Mouse (Mus musculus): ENCODE measurements around the gene Gramd1b.

Gene Gramd1b

DNA sequence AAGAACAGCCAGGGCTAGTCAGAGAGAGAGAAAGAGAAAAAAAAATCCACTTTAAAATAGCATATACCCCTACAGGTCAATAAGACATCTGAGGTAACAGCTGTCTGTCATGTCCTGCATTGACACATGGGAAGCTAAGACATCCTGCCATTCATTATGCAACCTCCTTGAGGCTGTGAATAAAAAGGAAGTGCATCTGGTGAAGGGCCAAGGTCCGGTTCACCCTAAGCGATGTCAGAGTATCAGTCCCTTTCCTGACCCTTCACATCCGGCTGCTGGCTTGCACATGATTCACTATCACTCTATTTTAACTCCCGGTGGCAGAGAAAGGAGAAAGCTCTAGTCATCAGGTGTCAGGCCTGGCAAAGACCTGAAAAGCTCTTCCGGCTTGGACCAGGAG, 73.7 kb downstream of the Gramd1b start:
- no peak for DNase-seq

DNA sequence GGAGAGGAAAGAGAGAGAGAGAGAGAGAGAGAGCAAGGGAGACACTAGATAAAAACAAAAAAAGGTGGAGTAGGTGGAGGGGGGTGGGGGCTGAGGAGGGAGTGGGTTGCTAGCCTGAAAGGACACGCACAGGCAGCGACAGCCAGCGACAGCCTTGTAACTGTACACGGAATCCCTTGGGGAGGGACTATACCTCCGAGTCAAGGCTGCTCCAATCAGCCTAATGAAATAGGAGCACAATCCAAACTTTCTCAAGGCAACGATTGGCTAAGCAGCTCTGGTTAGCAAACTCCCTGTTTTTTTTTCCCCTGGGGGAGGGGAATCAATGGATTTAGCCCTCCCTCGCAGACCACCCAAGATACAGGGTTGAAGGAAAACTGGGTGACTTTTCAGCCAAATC, 75.0 kb downstream of the Gramd1b start:
- DNase-seq: peak; percentile 44

DNA sequence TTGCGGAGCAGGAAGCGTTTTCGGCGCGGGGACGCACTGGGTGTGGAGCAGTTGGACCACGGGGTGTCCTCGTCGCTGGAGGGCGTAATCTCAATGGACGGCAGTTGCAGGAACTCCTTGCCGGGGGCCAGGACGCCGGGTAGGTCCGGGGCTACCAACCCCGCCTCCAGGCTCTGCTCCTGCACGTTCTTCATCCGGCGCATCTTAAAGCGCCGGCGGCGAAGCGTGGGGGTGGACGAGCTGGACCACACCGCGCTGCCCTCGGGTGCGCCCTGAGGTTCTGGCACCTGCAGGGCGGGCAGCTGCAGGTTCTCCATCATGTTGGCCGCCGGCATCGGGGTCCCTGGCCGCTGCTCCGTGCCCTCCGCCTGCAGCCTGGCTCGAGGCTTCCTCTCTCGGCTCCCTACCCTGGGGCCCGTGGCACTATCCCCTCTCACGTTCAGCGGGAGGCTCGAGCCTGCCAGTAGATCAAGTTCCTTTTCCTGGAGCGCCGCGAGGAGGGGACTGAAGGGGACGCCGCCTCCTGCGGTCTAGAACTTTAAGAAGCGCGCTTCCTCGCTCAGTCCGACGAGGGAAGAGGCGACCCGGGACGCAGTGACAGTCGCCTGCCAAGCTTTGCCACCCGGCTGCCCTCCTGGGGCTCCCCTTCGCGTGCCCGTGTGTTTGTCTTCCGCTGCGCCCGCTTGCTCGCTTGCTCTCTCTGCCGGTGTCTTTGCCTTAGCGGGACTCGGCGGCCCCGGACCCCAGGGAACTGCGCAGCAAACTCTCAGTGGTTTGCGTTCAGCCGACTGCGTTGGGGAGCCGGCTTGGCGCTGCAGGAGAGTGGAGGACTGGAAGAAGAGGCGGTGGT, 75.6 kb downstream of the Gramd1b start:
- peak; percentile 38 for DNase-seq

DNA sequence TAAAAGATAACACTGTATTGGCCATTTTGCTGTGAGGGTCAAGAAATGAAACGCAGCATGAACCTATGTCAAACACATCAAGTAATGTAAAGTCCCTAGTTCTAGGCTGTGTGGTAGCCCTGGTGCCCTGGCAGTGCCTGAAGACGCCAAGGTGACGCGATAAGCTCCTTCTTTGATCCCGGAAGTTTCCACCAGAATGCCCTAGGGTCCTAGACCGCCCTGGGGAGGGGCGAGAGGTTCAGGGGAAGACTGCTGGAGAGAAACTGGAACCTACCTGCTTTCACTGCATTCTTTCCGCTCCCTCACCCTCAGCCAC, 76.2 kb downstream of the Gramd1b start:
- no peak for DNase-seq

DNA sequence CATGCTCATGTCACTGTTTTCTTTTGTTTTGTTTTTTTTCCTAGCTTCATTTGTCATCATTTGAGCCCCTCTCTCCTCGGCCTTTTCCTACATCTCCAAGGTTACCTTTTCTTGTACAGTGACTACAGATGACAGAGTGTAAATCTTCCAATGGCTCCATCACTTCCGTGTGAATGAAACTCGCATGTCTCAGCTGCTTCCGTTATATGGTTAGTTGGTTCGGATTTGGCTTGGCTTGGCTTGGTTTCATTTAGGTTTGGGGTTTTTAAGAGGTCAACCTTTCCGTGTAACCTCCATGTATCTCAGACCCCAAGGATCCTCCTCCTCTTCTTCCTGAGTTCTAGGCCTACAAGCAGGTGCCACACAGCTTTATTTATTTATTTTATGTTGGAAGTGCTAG, 77.3 kb downstream of the Gramd1b start:
- DNase-seq: no peak

GRCm38 (mm10) chr9:40452208-40452607, 79.0 kb downstream of the Gramd1b start:
- no peak for DNase-seq

GRCm38 (mm10) chr9:40450776-40451175, 80.4 kb downstream of the Gramd1b start:
- DNase-seq: no peak

- no peak for DNase-seq
Measured at GRCm38 (mm10) chr9:40450417-40450714, 80.8 kb downstream of the Gramd1b start.

DNA sequence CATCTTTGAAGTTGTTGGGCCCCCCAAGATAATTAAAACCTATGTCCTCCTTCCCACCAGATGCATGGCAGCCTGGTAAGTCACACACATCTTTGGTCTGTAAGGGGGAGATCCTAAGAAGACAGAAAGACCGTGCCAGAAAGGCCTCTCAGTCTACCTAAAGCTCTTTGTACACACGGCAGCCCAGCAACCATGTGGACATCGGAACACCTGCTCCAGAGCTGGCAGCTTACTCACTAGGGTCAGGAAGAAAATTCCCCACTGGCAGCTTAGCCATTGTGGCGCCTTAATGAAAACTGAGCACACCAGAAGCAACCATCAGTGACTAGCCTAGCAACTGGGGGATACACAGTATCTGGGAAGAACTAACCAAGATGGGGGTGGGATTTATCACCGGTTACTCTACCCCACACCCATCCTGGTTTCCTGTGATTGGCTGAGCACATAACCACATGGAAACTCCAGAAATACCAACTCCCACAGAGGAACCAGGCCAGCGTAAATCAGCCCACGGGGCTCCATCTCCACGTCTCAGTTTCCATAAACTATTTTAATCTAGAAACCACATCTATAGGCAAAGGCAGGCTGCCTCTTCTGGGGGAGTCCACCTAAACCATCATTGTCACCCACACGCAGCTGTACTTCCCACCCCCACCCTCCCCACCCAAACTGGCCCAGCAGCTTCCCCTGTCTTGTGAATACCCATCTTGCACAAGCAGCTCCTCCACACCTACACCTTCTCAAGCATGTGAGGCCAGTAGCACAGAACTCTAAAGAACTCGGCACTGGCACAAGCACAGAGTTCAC, 81.4 kb downstream of the Gramd1b start:
- DNase-seq: peak; percentile 60

DNA sequence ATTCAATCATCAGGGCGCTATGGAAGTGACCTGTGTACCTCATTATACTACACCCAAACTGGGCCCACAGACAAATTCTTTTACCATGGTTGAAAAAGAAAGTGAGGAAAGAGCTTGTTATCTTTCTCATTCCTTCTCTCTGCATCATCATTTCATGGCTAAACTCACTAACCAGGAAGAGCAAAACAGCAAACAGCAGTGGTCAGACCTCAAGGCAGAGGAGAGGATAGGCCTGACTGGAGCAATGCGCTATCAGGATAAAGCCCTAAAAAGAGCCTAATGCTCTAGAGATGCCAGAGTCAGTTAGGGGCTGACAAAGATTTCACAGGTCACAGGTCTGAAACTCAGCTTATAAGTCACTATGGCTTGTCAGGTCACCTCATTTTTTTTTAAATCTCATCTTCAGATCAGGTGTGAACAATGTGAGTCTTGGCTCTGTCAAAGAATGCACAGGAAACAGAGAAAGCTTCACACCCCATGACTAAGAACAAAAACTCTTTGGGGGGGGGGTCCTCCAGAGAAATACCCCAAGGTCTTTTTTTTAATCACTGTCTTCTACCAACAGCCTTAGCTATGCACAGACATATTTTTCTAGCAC, 82.4 kb downstream of the Gramd1b start:
- DNase-seq: no peak

DNA sequence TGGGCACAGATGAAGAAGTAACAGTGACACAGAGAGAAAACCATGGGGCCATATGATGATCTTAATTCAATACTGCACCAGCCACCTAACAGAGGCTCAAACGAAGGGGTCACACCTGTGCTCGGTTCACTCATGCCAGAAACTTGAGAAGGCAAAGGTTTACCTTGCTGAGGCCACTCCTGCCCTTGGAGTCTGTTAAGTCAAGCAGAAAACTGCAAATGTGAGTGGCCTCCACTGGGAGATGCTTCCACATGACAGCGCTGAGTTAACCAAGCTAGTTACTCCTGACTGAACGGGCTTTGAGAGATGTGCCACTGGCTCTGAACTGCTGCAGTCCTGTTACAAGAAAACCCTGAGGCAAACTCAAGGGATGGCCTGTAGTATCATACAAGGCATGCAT, 83.9 kb downstream of the Gramd1b start:
- no peak for DNase-seq

GRCm38 (mm10) chr9:40444961-40445360, 86.2 kb downstream of the Gramd1b start:
- DNase-seq: no peak

DNA sequence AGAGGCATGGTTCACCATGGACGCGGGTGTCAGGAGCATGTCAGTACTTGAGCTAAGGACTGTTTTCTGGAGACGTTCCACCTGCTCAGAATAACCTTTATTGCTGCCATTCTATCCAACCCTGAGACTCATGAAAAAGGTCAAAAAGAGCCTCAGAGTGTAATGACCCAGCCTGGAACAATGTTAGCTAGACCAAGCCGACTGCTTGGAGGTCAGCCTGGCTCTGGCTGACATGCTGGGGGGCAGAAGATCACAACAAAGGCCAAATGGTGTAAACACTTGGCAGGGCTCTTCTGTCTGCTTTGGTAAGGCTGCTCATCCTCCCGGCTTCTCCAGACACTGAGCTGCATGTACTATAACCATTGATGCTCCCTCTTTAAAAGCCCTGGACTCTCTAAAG, 88.4 kb downstream of the Gramd1b start:
- DNase-seq: no peak

DNA sequence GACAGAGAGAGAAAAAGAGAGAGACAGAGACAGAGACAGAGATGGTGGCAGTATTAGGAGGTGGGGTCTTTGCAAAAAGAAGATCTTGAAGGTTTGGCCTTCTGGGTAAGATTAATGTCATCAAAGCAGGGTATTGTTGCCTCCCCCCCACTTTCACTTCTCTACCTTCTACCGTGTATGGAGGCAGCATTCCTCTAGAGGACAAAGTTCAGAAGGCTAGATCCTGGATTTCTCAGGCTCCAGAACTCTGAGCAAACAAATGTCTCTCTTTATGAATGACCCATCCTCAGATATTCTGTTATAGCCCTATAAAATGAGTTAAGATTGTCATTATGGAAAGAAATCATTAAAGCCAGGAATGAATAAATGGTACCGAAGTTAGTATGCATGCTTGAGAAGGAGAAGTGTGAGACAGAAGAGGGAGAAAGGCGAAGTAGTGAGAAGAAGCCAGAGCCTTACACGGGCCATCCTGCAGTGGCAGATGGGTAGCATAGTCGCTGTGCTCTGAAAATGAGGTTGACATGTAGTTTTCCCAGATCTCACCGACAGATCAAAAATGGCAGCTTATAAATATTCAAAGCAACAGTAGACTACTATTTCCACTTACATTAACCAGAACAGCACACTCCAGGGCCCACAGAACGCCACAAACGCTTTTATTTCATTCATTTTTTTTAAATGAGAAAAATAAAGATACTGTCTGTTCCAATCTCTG, 91.1 kb downstream of the Gramd1b start:
- no peak for DNase-seq

- DNase-seq: no peak
Measured at GRCm38 (mm10) chr9:40438731-40439526, 92.3 kb downstream of the Gramd1b start.

- no peak for DNase-seq
Measured at GRCm38 (mm10) chr9:40437891-40438290, 93.3 kb downstream of the Gramd1b start.

DNA sequence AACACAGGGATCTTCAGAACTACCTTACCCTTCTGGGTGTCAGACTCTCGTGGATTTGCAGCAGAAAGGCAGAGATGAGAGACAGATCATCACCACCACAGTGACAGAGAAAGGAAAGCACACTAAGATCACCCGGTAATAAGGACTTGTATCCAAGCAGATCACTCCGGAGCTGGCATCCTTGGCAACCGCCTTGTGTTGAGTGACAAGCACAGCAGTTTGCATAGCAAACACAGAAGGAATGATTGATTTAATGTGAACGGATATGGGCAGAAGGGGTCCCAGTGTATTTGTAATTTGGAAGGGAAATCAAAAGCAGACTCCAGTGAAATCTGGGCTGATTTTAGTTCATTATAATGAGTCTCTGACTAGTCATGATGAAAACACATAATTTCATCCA, 97.9 kb downstream of the Gramd1b start:
- DNase-seq: no peak

GRCm38 (mm10) chr9:40430969-40431368, 100.2 kb downstream of the Gramd1b start:
- DNase-seq: no peak

GRCm38 (mm10) chr9:40427663-40428062, 103.5 kb downstream of the Gramd1b start:
- DNase-seq: no peak

DNA sequence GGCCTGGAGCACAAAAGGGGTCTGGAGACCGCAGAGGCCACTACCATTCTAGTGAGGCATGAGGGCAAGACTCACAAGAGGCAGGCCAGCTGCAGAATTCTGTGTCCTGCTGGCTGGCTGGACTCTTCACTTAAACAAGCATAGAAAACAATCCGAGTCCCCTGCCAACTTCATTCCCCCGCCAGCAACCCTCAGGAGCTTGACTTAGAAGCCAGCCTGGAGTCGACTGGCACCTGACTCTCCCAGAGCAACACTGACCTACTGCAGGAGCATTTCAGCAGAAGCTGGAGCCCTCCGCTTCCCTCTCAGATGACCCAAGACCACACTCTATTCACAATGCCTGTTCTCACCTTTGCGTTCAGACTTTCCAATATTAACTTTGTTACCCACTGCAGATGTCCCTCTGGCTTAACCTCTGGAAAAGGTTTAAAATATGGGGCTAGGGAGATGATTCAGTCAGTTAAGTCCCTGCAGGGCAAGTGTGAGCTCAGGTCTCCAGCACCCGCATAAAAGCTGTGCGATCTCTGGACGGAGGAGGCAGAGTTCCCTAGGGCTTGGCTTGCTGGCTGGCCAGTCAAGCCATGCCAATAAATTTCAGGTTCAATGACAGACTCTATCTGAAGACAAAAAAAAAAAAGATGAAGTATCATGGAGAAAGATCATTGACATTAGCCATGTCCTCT, 104.8 kb downstream of the Gramd1b start:
- no peak for DNase-seq

GRCm38 (mm10) chr9:40424874-40425273, 106.3 kb downstream of the Gramd1b start:
- no peak for DNase-seq

- DNase-seq: no peak
Measured at GRCm38 (mm10) chr9:40423427-40423867, 107.7 kb downstream of the Gramd1b start.

All from right cerebral cortex, adult 18-20 months (tissue).